ENCODE assay signal across 10 mouse cellular contexts in the genomic region with DNA sequence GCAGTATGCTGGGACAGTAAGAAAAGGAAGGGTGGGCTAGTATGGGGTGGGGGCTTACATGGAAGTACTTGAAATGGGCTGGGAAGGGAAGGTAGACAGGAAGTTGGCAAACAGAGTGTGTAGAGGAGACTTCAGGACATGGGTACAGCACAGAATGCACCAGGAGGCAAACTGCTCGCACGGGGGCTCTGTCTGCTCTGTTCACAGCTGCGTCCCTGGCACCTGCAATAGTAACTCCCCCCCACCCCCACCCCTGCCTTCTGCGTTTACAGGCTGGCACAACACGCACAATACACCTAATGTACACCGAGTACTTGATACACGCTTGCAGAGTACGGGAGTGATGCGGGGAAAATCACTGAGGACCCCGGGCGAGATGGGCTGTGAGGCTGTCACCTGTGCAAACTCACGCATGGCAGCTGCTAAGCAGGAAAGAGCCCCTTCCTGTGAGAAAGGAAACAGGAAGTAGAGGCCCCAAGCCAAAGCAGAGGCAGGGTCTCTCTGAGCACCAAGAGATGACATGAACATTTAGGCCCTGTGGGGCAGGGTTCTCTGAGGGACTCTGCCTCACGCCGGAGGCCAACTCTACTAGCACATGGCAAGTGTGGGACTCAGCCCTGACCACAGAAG. TPM values are rescaled to one million over a fixed set of nuclear protein-coding genes. Genes with fewer than 3 reads are reported as not detected.
DNase-seq lines count a peak whose midpoint lies in the region; ATAC-seq and TF ChIP-seq lines count a peak whose summit lies in the region.
"Had no signal": no experiment of that assay in that cellular context is flagged by ENCODE, and none has a peak within 500 bp of the region (broad histone marks: within the 10 kb centered on the region; RNA-seq: fewer than 3 reads in every experiment).

No protein-coding gene starts in this region.

- intact Hi-C loops in heart, postnatal 36 days (cut with DNase I) = no loop called here

- no peak overlapping the region for H3K4me3 ChIP-seq in midbrain, embryonic 13.5 days (replicated peaks)
- no peak overlapping the region for H3K4me3 ChIP-seq in midbrain, embryonic 15.5 days
- no peak overlapping the region for H3K4me3 ChIP-seq in liver, postnatal 0 days (ENCODE audit: low read depth, low read length)

- H3K9me3 ChIP-seq in midbrain, embryonic 13.5 days = no peaks in the 10 kb centered on the region
- H3K9me3 ChIP-seq in midbrain, embryonic 15.5 days = no peaks in the 10 kb centered on the region
- no peaks in the 10 kb centered on the region for H3K9me3 ChIP-seq in liver, postnatal 0 days (ENCODE audit: low read length)

- no peak for TF ChIP-seq EP300 in liver, postnatal 0 days (IDR thresholded peaks at IDR 0.05; ENCODE audit: low read depth)

- H3K9ac ChIP-seq in midbrain, embryonic 13.5 days (replicated peaks) = no peak overlapping the region
- H3K9ac ChIP-seq in midbrain, embryonic 15.5 days = no peak overlapping the region
- H3K9ac ChIP-seq in liver, postnatal 0 days (replicated peaks) = no peak overlapping the region; the same call in 1 of the 2 replicates

- 87% methylated on average over 14 of the region's 14 CpGs for WGBS in midbrain, embryonic 13.5 days
- WGBS in midbrain, embryonic 15.5 days = 92% methylated on average over 14 of the region's 14 CpGs
- WGBS in liver, postnatal 0 days (ENCODE audit: insufficient replicate concordance) = 51% methylated on average over 14 of the region's 14 CpGs

- H3K27me3 ChIP-seq in midbrain, embryonic 13.5 days = no peaks in the 10 kb centered on the region
- no peaks in the 10 kb centered on the region for H3K27me3 ChIP-seq in midbrain, embryonic 15.5 days (replicated peaks)
- no peaks in the 10 kb centered on the region for H3K27me3 ChIP-seq in liver, postnatal 0 days (ENCODE audit: insufficient read depth, low read length)

- peak; percentile 94 for DNase-seq in heart, adult 11 months
- DNase-seq in heart, postnatal 36 days = no peak
- no peak for DNase-seq in liver, postnatal 0 days
- peak; percentile 77 for DNase-seq in thymus, postnatal 4 days
- no peak for DNase-seq in embryo, embryonic 10 days (ENCODE audit: low spot score)
- DNase-seq in ovary, postnatal 10 days (ENCODE audit: low spot score) = no peak
- DNase-seq: cerebellum, postnatal 36 days had no signal

- H3K27ac ChIP-seq in midbrain, embryonic 13.5 days = 0 out of 2 replicates have a peak overlapping the region, but pooled peaks have one; percentile 25
- H3K27ac ChIP-seq in midbrain, embryonic 15.5 days = no peak overlapping the region
- peak overlapping the region; percentile 56 for H3K27ac ChIP-seq in liver, postnatal 0 days (ENCODE audit: low read depth)
- H3K27ac ChIP-seq: macrophage had no signal

- no peak for ATAC-seq in midbrain, embryonic 13.5 days
- no peak for ATAC-seq in midbrain, embryonic 15.5 days (replicated peaks)
- ATAC-seq in liver, postnatal 0 days = peak; percentile 31; the same call in 1 of the 2 replicates

- H3K36me3 ChIP-seq in midbrain, embryonic 13.5 days = no peaks in the 10 kb centered on the region
- H3K36me3 ChIP-seq in midbrain, embryonic 15.5 days (replicated peaks) = no peaks in the 10 kb centered on the region
- 0 out of 2 replicates have a peak, but pooled peaks cover 4% of the 10 kb centered on the region for H3K36me3 ChIP-seq in liver, postnatal 0 days (replicated peaks; ENCODE audit: insufficient read depth, low read length)

- H3K4me1 ChIP-seq in midbrain, embryonic 13.5 days (replicated peaks) = peaks cover 10% of the 10 kb centered on the region
- H3K4me1 ChIP-seq in midbrain, embryonic 15.5 days = peaks cover 12% of the 10 kb centered on the region; the same call in 1 of the 2 replicates
- peaks cover 30% of the 10 kb centered on the region for H3K4me1 ChIP-seq in liver, postnatal 0 days (ENCODE audit: insufficient read depth)

- H3K4me2 ChIP-seq in midbrain, embryonic 13.5 days (replicated peaks) = no peak overlapping the region
- H3K4me2 ChIP-seq in midbrain, embryonic 15.5 days = no peak overlapping the region
- peak overlapping the region; percentile 15; the same call in 1 of the 2 replicates for H3K4me2 ChIP-seq in liver, postnatal 0 days (ENCODE audit: low read depth, low read length)

- no peak for TF ChIP-seq CTCF in liver, postnatal 0 days (IDR thresholded peaks at IDR 0.05; ENCODE audit: low read depth)

RNA-seq across cellular contexts. Expression of a gene that starts 34.9 kb away (rescaled TPM):
- 10 to 100 TPM; 43.9 to 45.5 TPM for total RNA-seq in heart, postnatal 36 days (2021)
- polyA plus RNA-seq in midbrain, embryonic 13.5 days (2015; fragmentation: Nextera tagmentation; extraction: Ambion mirVana) = 6.6 and 7.7 TPM in 2 replicates
- 11.8 and 13.0 TPM in 2 replicates for polyA plus RNA-seq in midbrain, embryonic 15.5 days (2015; fragmentation: Nextera tagmentation; extraction: Ambion mirVana)
- polyA plus RNA-seq in liver, postnatal 0 days (2015; fragmentation: Nextera tagmentation; extraction: Ambion mirVana) = 2.1 and 2.4 TPM in 2 replicates

Comparison
In these comparisons a context has a peak if more than half of its experiments do, and no peak if none do; other contexts are left out.
1. DNase-seq: peak in heart, adult 11 months (single experiment) and thymus, postnatal 4 days (single experiment); none in heart, postnatal 36 days (0 of 2), liver, postnatal 0 days (single experiment), embryo, embryonic 10 days (single experiment) and ovary, postnatal 10 days (single experiment).